Mouse (Mus musculus) kidney, postnatal 0 days (tissue): Measurements from ENCODE around the gene Adamts15. TPM values are rescaled to one million over a fixed set of nuclear protein-coding genes. Genes with fewer than 3 reads are reported as not detected.
A peak's percentile ranks its signal among the peaks of the same experiment; 100 is the strongest.

Experiments
- ATAC-seq: fragments of 200-750 bp; cut with Nextera tagmentation; replicated peaks from 2 replicates; pipeline ENCODE4 v1.8.0; 2017; ENCODE audit warnings: low read depth, moderate number of reproducible peaks, moderate TSS enrichment, moderate library complexity; ENCODE audit not compliant: low FRiP score
- DNase-seq: peaks from one replicate; pipeline ENCODE4 v3.0.0-alpha.2; 2016; ENCODE audit warnings: low spot score
- H3K27ac ChIP-seq: fragments of 300-500 bp; sonication (generic); 2 replicates; pipeline ENCODE4 v1.5.1; 2014; ENCODE audit warnings: mild to moderate bottlenecking
- H3K27me3 ChIP-seq: fragments of 300-500 bp; sonication (generic); 2 replicates; pipeline ENCODE4 v1.6.1; 2014; ENCODE audit warnings: low read length, mixed read lengths; ENCODE audit not compliant: insufficient read depth
- H3K36me3 ChIP-seq: fragments of 300-500 bp; sonication (generic); 2 replicates; pipeline ENCODE4 v1.6.1; 2014; ENCODE audit warnings: low read length, mixed read lengths; ENCODE audit not compliant: insufficient read depth
- H3K4me1 ChIP-seq: fragments of 300-500 bp; sonication (generic); replicated peaks from 2 replicates; pipeline ENCODE4 v1.6.1; 2014; ENCODE audit warnings: antibody characterized with exemption, low read length, mixed read lengths; ENCODE audit not compliant: insufficient read depth
- H3K4me2 ChIP-seq: fragments of 300-500 bp; sonication (generic); 2 replicates; pipeline ENCODE4 v1.6.1; 2014; ENCODE audit warnings: mild to moderate bottlenecking, low read length, moderate library complexity, mixed read lengths
- H3K4me3 ChIP-seq: fragments of 300-500 bp; sonication (generic); replicated peaks from 2 replicates; pipeline ENCODE4 v1.5.1; 2014; ENCODE audit warnings: low read depth, low read length
- H3K9ac ChIP-seq: fragments of 300-500 bp; sonication (generic); 2 replicates; pipeline ENCODE4 v1.6.1; 2014; ENCODE audit warnings: low read depth, low read length
- H3K9me3 ChIP-seq: fragments of 300-500 bp; sonication (generic); replicated peaks from 2 replicates; pipeline ENCODE4 v1.6.1; 2016; ENCODE audit warnings: low read length, inconsistent platforms, mixed read lengths
- CTCF ChIP-seq: IDR thresholded peaks from 2 replicates; pipeline ENCODE4 v1.5.1; 2016; ENCODE audit warnings: antibody characterized with exemption, low read depth, mild to moderate bottlenecking, moderate library complexity
- WGBS: fragments of 180-500 bp; shearing (Covaris S2); extraction: QIAGEN DNeasy Blood & Tissue Kit; methylation state at CpG from one replicate; pipeline ENCODE4 v1.1.7; 2014; 5-methylcytosine and 5-hydroxymethylcytosine counted together
- polyA plus RNA-seq: library from polyadenylated mRNA; unstranded; fragments of >200 nt; fragmentation: Nextera tagmentation; extraction: Ambion mirVana; gene quantifications from 2 replicates; pipeline ENCODE4 v1.2.1, GENCODE M21; 2015

The Adamts15 gene
- polyA plus RNA-seq, 1 experiment from 2014 or later = 4.9 TPM

- peaks cover 13% of the 10 kb centered on the region for H3K4me1 ChIP-seq
- DNase-seq (peak; percentile 16), ATAC-seq (no peak)
- H3K27ac ChIP-seq = peak overlapping the region; percentile 8; the same call in 1 of the 2 replicates
- H3K4me3 ChIP-seq = no peak overlapping the region
- whole genome bisulfite sequencing = 37% methylated on average over 12 of the region's 12 CpGs
- no peaks in the 10 kb centered on the region for H3K9me3 ChIP-seq
- TF ChIP-seq CTCF = no peak
- no peak overlapping the region for H3K9ac ChIP-seq
- peaks cover 9% of the 10 kb centered on the region; the same call in 1 of the 2 replicates for H3K27me3 ChIP-seq
- H3K4me2 ChIP-seq = peak overlapping the region; percentile 86; the same call in 1 of the 2 replicates
- H3K36me3 ChIP-seq = no peaks in the 10 kb centered on the region
Observed at GRCm38 (mm10) chr9:30918466-30919356, 3.5 kb downstream of the Adamts15 start.

- Histone ChIP-seq H3K27me3 (peaks cover 5% of the 10 kb centered on the region; the same call in 1 of the 2 replicates), H3K4me2 (no peak overlapping the region), H3K36me3 (no peaks in the 10 kb centered on the region), H3K4me1 (peaks cover 19% of the 10 kb centered on the region), H3K9ac (no peak overlapping the region), H3K27ac (peak overlapping the region; percentile 31; the same call in 1 of the 2 replicates), H3K9me3 (no peaks in the 10 kb centered on the region), H3K4me3 (no peak overlapping the region)
- no peak for ATAC-seq
- no peak for TF ChIP-seq CTCF
- DNase-seq = no peak
- 76% methylated on average over 6 of the region's 6 CpGs for WGBS
Observed at GRCm38 (mm10) chr9:30916266-30916968, 5.8 kb downstream of the Adamts15 start.

- Histone ChIP-seq H3K4me3 (no peak overlapping the region), H3K4me1 (peaks cover 15% of the 10 kb centered on the region), H3K4me2 (no peak overlapping the region), H3K27ac (0 out of 2 replicates have a peak overlapping the region, but pooled peaks have one; percentile 22), H3K9ac (no peak overlapping the region), H3K27me3 (no peaks in the 10 kb centered on the region), H3K36me3 (no peaks in the 10 kb centered on the region), H3K9me3 (no peaks in the 10 kb centered on the region)
- TF ChIP-seq CTCF = no peak
- WGBS = 76% methylated on average over 2 of the region's 2 CpGs
- ATAC-seq (no peak), DNase-seq (no peak)
Observed at GRCm38 (mm10) chr9:30914241-30914640, 8.0 kb downstream of the Adamts15 start.

DNA sequence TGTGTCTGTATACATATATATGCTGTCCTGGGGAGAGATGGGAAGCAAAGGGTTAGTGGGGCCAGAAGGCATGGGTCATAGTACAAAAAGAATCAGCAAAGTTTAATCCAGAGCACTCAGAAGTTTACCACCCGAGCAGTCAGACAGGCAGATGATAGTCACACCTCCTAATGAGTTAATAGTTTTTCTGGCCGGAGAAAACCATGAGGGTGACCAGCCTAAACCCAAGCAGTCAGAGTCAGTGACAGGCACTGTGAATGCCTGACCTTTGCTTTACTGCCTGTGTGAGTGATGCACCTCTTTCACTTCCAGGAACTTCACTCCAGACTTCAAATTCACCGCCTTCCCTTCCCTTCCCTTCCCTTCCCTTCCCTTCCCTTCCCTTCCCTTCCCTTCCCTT lies 8.8 kb downstream of the Adamts15 start:
- no peak overlapping the region for H3K4me2 ChIP-seq
- TF ChIP-seq CTCF = no peak
- H3K27ac ChIP-seq = no peak overlapping the region
- DNase-seq (peak; percentile 29), ATAC-seq (peak; percentile 75)
- no peaks in the 10 kb centered on the region for H3K27me3 ChIP-seq
- no peaks in the 10 kb centered on the region for H3K36me3 ChIP-seq
- H3K9me3 ChIP-seq = no peaks in the 10 kb centered on the region
- H3K4me3 ChIP-seq = no peak overlapping the region
- no peak overlapping the region for H3K9ac ChIP-seq
- 59% methylated on average over 3 of the region's 3 CpGs for WGBS
- H3K4me1 ChIP-seq = peaks cover 9% of the 10 kb centered on the region; the same call in 1 of the 2 replicates

DNA sequence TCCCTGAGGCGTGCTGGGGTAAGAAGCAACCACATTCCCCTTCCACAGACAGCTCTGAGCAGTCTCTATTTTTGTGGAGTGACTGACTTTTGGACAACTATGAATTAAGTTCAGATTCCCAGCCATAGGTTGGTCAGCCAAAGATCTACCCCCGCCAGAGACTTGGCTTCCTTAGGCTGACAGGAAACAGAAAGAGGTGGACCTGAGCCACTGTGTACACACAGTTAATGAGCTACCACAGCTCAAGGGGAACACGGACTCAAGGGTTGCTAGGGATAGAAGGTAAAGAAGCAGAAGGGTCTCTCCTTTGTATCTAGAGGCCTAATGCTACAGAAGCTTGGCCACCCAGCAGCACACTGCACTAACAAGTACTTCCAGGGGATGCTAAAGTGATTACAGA lies 10.1 kb downstream of the Adamts15 start:
- no peak for DNase-seq
- no peak for ATAC-seq
- no peak for TF ChIP-seq CTCF
- Histone ChIP-seq H3K4me2 (no peak overlapping the region), H3K27me3 (no peaks in the 10 kb centered on the region), H3K27ac (peak overlapping the region; percentile 31; the same call in 1 of the 2 replicates), H3K9ac (no peak overlapping the region), H3K4me3 (no peak overlapping the region), H3K4me1 (0 out of 2 replicates have a peak, but pooled peaks cover 8% of the 10 kb centered on the region), H3K9me3 (no peaks in the 10 kb centered on the region), H3K36me3 (no peaks in the 10 kb centered on the region)
- 51% methylated on average over 3 of the region's 3 CpGs for WGBS

DNA sequence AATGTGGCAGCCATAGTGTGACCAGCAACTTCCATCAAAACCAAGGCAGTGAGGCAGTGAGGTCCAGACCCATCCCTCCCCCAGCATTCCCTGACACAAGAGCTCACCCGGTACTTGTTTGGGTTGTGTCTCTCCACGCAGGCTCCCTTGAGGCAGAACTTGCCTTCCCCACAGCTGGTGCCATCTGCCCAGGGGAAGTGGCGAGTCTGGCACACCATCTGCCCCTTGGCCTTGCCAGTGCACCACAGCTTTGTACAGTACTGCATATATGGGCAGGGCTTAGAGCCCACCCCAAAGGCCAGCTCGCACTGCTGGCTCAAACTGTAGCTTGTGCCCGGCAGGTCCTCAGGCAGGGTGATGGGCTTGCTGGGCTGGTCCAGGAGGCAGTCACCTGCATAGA lies 11.8 kb downstream of the Adamts15 start:
- Histone ChIP-seq H3K4me2 (no peak overlapping the region), H3K36me3 (no peaks in the 10 kb centered on the region), H3K9ac (no peak overlapping the region), H3K27ac (no peak overlapping the region), H3K4me3 (no peak overlapping the region), H3K27me3 (no peaks in the 10 kb centered on the region), H3K9me3 (no peaks in the 10 kb centered on the region), H3K4me1 (0 out of 2 replicates have a peak, but pooled peaks cover 5% of the 10 kb centered on the region)
- DNase-seq (no peak), ATAC-seq (no peak)
- TF ChIP-seq CTCF = no peak
- 84% methylated on average over 5 of the region's 5 CpGs for WGBS
